In genomic region chr9:21453003-21453402, GRCm38 (mm10) we compare ENCODE assay signal across 16 mouse cellular contexts. TPM values are rescaled to one million over a fixed set of nuclear protein-coding genes. Genes with fewer than 3 reads are reported as not detected.
DNase-seq lines count a peak whose midpoint lies in the region; ATAC-seq and TF ChIP-seq lines count a peak whose summit lies in the region.
"Had no signal": no experiment of that assay in that cellular context is flagged by ENCODE, and none has a peak within 500 bp of the region (broad histone marks: within the 10 kb centered on the region; RNA-seq: fewer than 3 reads in every experiment).

No protein-coding gene starts in this region.

- H3K36me3 ChIP-seq in MEL (ENCODE audit: control insufficient read depth in 1 of 2, insufficient read depth in 2 of 2, low read length in 2 of 2) = peaks cover 11 to 41% of the 10 kb centered on the region in 2 experiments
- H3K36me3 ChIP-seq: midbrain, embryonic 10.5 days had no signal

- H3K4me3 ChIP-seq in layer of hippocampus, adult 2 months = no peak overlapping the region
- H3K4me3 ChIP-seq in MEL (ENCODE audit: control insufficient read depth in 1 of 2, insufficient read depth in 1 of 2, low read depth in 2 of 2, low read length in 2 of 2) = no peak overlapping the region
- H3K4me3 ChIP-seq: erythroblast, embryonic 14.5 days; midbrain, embryonic 10.5 days had no signal

- H3K9ac ChIP-seq in MEL (ENCODE audit: control insufficient read depth, low read depth, low read length, poor library complexity, severe bottlenecking) = peak overlapping the region; percentile 38
- H3K9ac ChIP-seq: hindbrain, embryonic 14.5 days had no signal

- no peaks in the 10 kb centered on the region for H3K27me3 ChIP-seq in MEL (ENCODE audit: control insufficient read depth in 1 of 2, insufficient read depth in 2 of 2, low read length in 2 of 2)

- peaks cover 34 to 57% of the 10 kb centered on the region in 2 experiments for H3K4me1 ChIP-seq in MEL (ENCODE audit: control insufficient read depth in 1 of 2, insufficient read depth in 2 of 2, low read length in 2 of 2)

- TF ChIP-seq EP300 in MEL (IDR thresholded peaks at IDR 0.05; ENCODE audit: low read depth in 1 of 2, low read length in 2 of 2) = peak in 1 of 2 experiments; percentile 63; a peak in 1 of 4 replicates

- TF ChIP-seq RAD21 in MEL (IDR thresholded peaks at IDR 0.05; ENCODE audit: low read depth, low read length) = no peak

- TF ChIP-seq CTCF in layer of hippocampus, adult 2 months (conservative IDR thresholded peaks at IDR 0.05) = no peak
- no peak for TF ChIP-seq CTCF in MEL (IDR thresholded peaks at IDR 0.05 in 2 of 3, conservative IDR thresholded peaks at IDR 0.05 in 1 of 3; ENCODE audit: control insufficient read depth in 1 of 3, insufficient read depth in 1 of 3, low read depth in 2 of 3, low read length in 3 of 3, poor library complexity in 1 of 3, severe bottlenecking in 1 of 3)

- TF ChIP-seq POLR2A in MEL (IDR thresholded peaks at IDR 0.05; ENCODE audit: control insufficient read depth in 1 of 2, insufficient read depth in 1 of 2, low read depth in 1 of 2, low read length in 2 of 2, poor library complexity in 1 of 2) = no peak

- H3K79me2 ChIP-seq in MEL (ENCODE audit: control insufficient read depth, insufficient read depth, low read length, poor library complexity) = peaks cover 38% of the 10 kb centered on the region; the same call in 1 of the 2 replicates

- ATAC-seq in megakaryocyte progenitor cell, adult 5-6 weeks (replicated peaks; ENCODE audit: poor library complexity) = peak; percentile 78

- peak overlapping the region; percentile 83 for H3K27ac ChIP-seq in layer of hippocampus, adult 2 months
- H3K27ac ChIP-seq in MEL (ENCODE audit: control insufficient read depth, low read depth, low read length) = peak overlapping the region; percentile 80
- H3K27ac ChIP-seq: hindbrain, embryonic 14.5 days; midbrain, embryonic 10.5 days had no signal

- DNase-seq in layer of hippocampus, adult 2 months (ENCODE audit: low spot score in 2 of 2) = no peak
- no peak for DNase-seq in layer of hippocampus, postnatal 36 days
- peak; percentile 79 for DNase-seq in MEL (ENCODE audit: low read depth, low spot score)
- DNase-seq in c-Kit-positive CD71-negative TER-119-negative erythroid progenitor cells, embryonic 14.5 days (ENCODE audit: low read depth) = peak; percentile 31
- no peak for DNase-seq in urinary bladder, adult 2 months (ENCODE audit: low spot score)
- DNase-seq in embryo, embryonic 10.5 days (ENCODE audit: low spot score) = no peak
- no peak for DNase-seq in kidney, postnatal 36 days
- DNase-seq: embryo, embryonic 11 days; kidney, adult 9 months; lung, adult 18-20 months; thymus, adult 18-20 months had no signal

- H3K9me3 ChIP-seq in MEL (replicated peaks; ENCODE audit: insufficient read depth, low read length) = no peaks in the 10 kb centered on the region
- H3K9me3 ChIP-seq: G1E; midbrain, embryonic 10.5 days had no signal

TF ChIP-seq in MEL, 35 proteins besides CTCF, POLR2A, EP300 and RAD21:
- TF ChIP-seq ETS1 (IDR thresholded peaks at IDR 0.05; ENCODE audit: low read depth, low read length) = peak; percentile 79; the same call in 1 of the 2 replicates
- TF ChIP-seq MYB (IDR thresholded peaks at IDR 0.05; ENCODE audit: low read depth, low read length) = no peak
- TF ChIP-seq CHD1 (IDR thresholded peaks at IDR 0.05; ENCODE audit: low read depth, low read length) = no peak
- TF ChIP-seq NELFE (IDR thresholded peaks at IDR 0.05; ENCODE audit: low read depth, low read length) = no peak
- no peak for TF ChIP-seq HCFC1 (IDR thresholded peaks at IDR 0.05; ENCODE audit: low read depth, low read length)
- TF ChIP-seq MXI1 (IDR thresholded peaks at IDR 0.05; ENCODE audit: low read depth, low read length) = peak; percentile 76
- no peak for TF ChIP-seq USF1 (IDR thresholded peaks at IDR 0.05; ENCODE audit: low read depth, low read length)
- no peak for TF ChIP-seq MEF2A (IDR thresholded peaks at IDR 0.05; ENCODE audit: extremely low read depth, insufficient replicate concordance, low read depth, low read length, poor library complexity, severe bottlenecking)
- peak; percentile 55; the same call in 1 of the 2 replicates for TF ChIP-seq RCOR1 (IDR thresholded peaks at IDR 0.05; ENCODE audit: low read depth, low read length)
- no peak for TF ChIP-seq USF2 (IDR thresholded peaks at IDR 0.05; ENCODE audit: borderline replicate concordance in 1 of 2, insufficient read depth in 1 of 2, low read depth in 1 of 2, low read length in 2 of 2)
- TF ChIP-seq TCF12 (IDR thresholded peaks at IDR 0.05; ENCODE audit: low read depth, low read length) = no peak
- TF ChIP-seq GATA1 (IDR thresholded peaks at IDR 0.05; ENCODE audit: low read depth, low read length) = no peak
- TF ChIP-seq MYC (IDR thresholded peaks at IDR 0.05; ENCODE audit: low read depth, low read length) = peak; percentile 97
- no peak for TF ChIP-seq NRF1 (IDR thresholded peaks at IDR 0.05; ENCODE audit: insufficient read depth, low read depth, low read length, poor library complexity, severe bottlenecking)
- no peak for TF ChIP-seq ZMIZ1 (IDR thresholded peaks at IDR 0.05; ENCODE audit: low read depth, low read length)
- TF ChIP-seq JUND (IDR thresholded peaks at IDR 0.05; ENCODE audit: low read depth, low read length) = peak; percentile 88
- TF ChIP-seq ELF1 (IDR thresholded peaks at IDR 0.05; ENCODE audit: low read depth, low read length) = no peak
- no peak for TF ChIP-seq POLR2AphosphoS2 (IDR thresholded peaks at IDR 0.05; ENCODE audit: low read length)
- TF ChIP-seq GABPA (IDR thresholded peaks at IDR 0.05; ENCODE audit: low read depth, low read length) = no peak
- TF ChIP-seq MAZ (IDR thresholded peaks at IDR 0.05; ENCODE audit: low read depth, low read length) = no peak
- TF ChIP-seq SMC3 (IDR thresholded peaks at IDR 0.05; ENCODE audit: low read depth, low read length) = no peak
- TF ChIP-seq UBTF (IDR thresholded peaks at IDR 0.05; ENCODE audit: borderline replicate concordance, insufficient read depth, low read depth, low read length) = no peak
- TF ChIP-seq ZKSCAN1 (IDR thresholded peaks at IDR 0.05; ENCODE audit: low read depth, low read length) = no peak
- TF ChIP-seq ZC3H11A (IDR thresholded peaks at IDR 0.05; ENCODE audit: low read depth, low read length) = 0 out of 2 replicates have a peak, but pooled peaks have one; percentile 0
- no peak for TF ChIP-seq TBP (IDR thresholded peaks at IDR 0.05; ENCODE audit: low read depth, low read length)
- TF ChIP-seq TAL1 (IDR thresholded peaks at IDR 0.05; ENCODE audit: low read length) = no peak
- no peak for TF ChIP-seq CHD2 (IDR thresholded peaks at IDR 0.05; ENCODE audit: low read length)
- no peak for TF ChIP-seq MAFK (IDR thresholded peaks at IDR 0.05; ENCODE audit: borderline replicate concordance, low read depth, low read length)
- no peak for TF ChIP-seq BHLHE40 (IDR thresholded peaks at IDR 0.05; ENCODE audit: borderline replicate concordance, low read depth, low read length)
- peak; percentile 27; the same call in 1 of the 2 replicates for TF ChIP-seq SIN3A (IDR thresholded peaks at IDR 0.05; ENCODE audit: low read length)
- no peak for TF ChIP-seq ZNF384 (IDR thresholded peaks at IDR 0.05; ENCODE audit: low read depth, low read length)
- no peak for TF ChIP-seq E2F4 (IDR thresholded peaks at IDR 0.05; ENCODE audit: borderline replicate concordance, low read depth, low read length)
- TF ChIP-seq MAX (IDR thresholded peaks at IDR 0.05; ENCODE audit: low read length) = peak; percentile 83
- no peak for TF ChIP-seq POLR2AphosphoS5 (IDR thresholded peaks at IDR 0.05; ENCODE audit: borderline replicate concordance, low read depth, low read length)
- no peak for TF ChIP-seq KAT2A (conservative IDR thresholded peaks at IDR 0.05; ENCODE audit: low read depth, low read length)
TF ChIP-seq in MEL: peak in this region for 8.

RNA-seq across cellular contexts. Expression of gene Dnm2, which starts 28.3 kb away (rescaled TPM):
- total RNA-seq in layer of hippocampus, adult 2 months (2021) = 10 to 100 TPM; 58.0 to 69.6 TPM
- 10 to 100 TPM; 58.1 to 70.6 TPM for total RNA-seq in layer of hippocampus, postnatal 36 days (2021)
- 110 and 117 TPM in 2 replicates for total RNA-seq in MEL (2012; rRNA removed)
- 100 to 1,000 TPM; 237 to 832 TPM for polyA plus RNA-seq in MEL (2012; ENCODE audit: insufficient read depth in 1 of 2, insufficient read length in 2 of 2, low read depth in 1 of 2, low replicate concordance in 2 of 2, missing spikeins in 1 of 2)
- 63.4 and 64.5 TPM in 2 replicates for total RNA-seq in megakaryocyte progenitor cell, adult 5-6 weeks (2015)
- 87.0 and 89.9 TPM in 2 replicates for total RNA-seq in megakaryocyte progenitor cell, adult 5-6 weeks (2017)
- polyA plus RNA-seq in urinary bladder, adult 2 months (2012; rRNA removed) = 76.4 and 91.4 TPM in 2 replicates

RNA-seq across cellular contexts. Expression of gene Qtrt1, which starts 41.4 kb away (rescaled TPM):
- total RNA-seq in layer of hippocampus, adult 2 months (2021) = 10 to 100 TPM; 31.2 to 46.2 TPM
- 10 to 100 TPM; 36.6 to 44.2 TPM for total RNA-seq in layer of hippocampus, postnatal 36 days (2021)
- 173 and 199 TPM in 2 replicates for total RNA-seq in MEL (2012; rRNA removed)
- polyA plus RNA-seq in MEL (2012; ENCODE audit: insufficient read depth in 1 of 2, insufficient read length in 2 of 2, low read depth in 1 of 2, low replicate concordance in 2 of 2, missing spikeins in 1 of 2) = 100 to 1,000 TPM in 1 of 2 experiments, not detected in 1; 244 TPM
- 34.0 and 37.9 TPM in 2 replicates for total RNA-seq in megakaryocyte progenitor cell, adult 5-6 weeks (2015)
- 16.0 and 27.9 TPM in 2 replicates for total RNA-seq in megakaryocyte progenitor cell, adult 5-6 weeks (2017)
- 32.2 and 38.8 TPM in 2 replicates for polyA plus RNA-seq in urinary bladder, adult 2 months (2012; rRNA removed)

RNA-seq across cellular contexts. Expression of gene Tmed1, which starts 57.0 kb away (rescaled TPM):
- 10 to 100 TPM; 13.5 to 15.5 TPM for total RNA-seq in layer of hippocampus, adult 2 months (2021)
- 10 to 100 TPM; 10.6 to 11.4 TPM for total RNA-seq in layer of hippocampus, postnatal 36 days (2021)
- total RNA-seq in MEL (2012; rRNA removed) = 128 and 146 TPM in 2 replicates
- 10 to 100 TPM in 1 of 2 experiments, not detected in 1; 89.4 TPM for polyA plus RNA-seq in MEL (2012; ENCODE audit: insufficient read depth in 1 of 2, insufficient read length in 2 of 2, low read depth in 1 of 2, low replicate concordance in 2 of 2, missing spikeins in 1 of 2)
- total RNA-seq in megakaryocyte progenitor cell, adult 5-6 weeks (2015) = 8.5 and 8.6 TPM in 2 replicates
- total RNA-seq in megakaryocyte progenitor cell, adult 5-6 weeks (2017) = 16.2 and 19.5 TPM in 2 replicates
- polyA plus RNA-seq in urinary bladder, adult 2 months (2012; rRNA removed) = 32.2 and 36.4 TPM in 2 replicates

Comparison
In these comparisons a context has a peak if more than half of its experiments do, and no peak if none do; other contexts are left out.
1. DNase-seq: peak in MEL (single experiment) and c-Kit-positive CD71-negative TER-119-negative erythroid progenitor cells, embryonic 14.5 days (single experiment); none in layer of hippocampus, adult 2 months (0 of 2), layer of hippocampus, postnatal 36 days (0 of 2), urinary bladder, adult 2 months (single experiment), embryo, embryonic 10.5 days (single experiment) and kidney, postnatal 36 days (0 of 2).